12 mouse cellular contexts compared by ENCODE assay signal in genomic region chr11:118748622-118749021, GRCm38 (mm10).
DNase-seq lines count a peak whose midpoint lies in the region; ATAC-seq and TF ChIP-seq lines count a peak whose summit lies in the region.
"Had no signal": no experiment of that assay in that cellular context is flagged by ENCODE, and none has a peak within 500 bp of the region (broad histone marks: within the 10 kb centered on the region; RNA-seq: fewer than 3 reads in every experiment).

No protein-coding gene starts in this region.

- H3K9ac ChIP-seq in MEL (ENCODE audit: control insufficient read depth, low read depth, low read length, poor library complexity, severe bottlenecking) = no peak overlapping the region
- H3K9ac ChIP-seq in midbrain, embryonic 11.5 days (ENCODE audit: low read length) = no peak overlapping the region
- H3K9ac ChIP-seq: liver, embryonic 13.5 days had no signal

- TF ChIP-seq POLR2A in MEL (IDR thresholded peaks at IDR 0.05; ENCODE audit: control insufficient read depth in 1 of 2, insufficient read depth in 1 of 2, low read depth in 1 of 2, low read length in 2 of 2, poor library complexity in 1 of 2) = no peak
- TF ChIP-seq POLR2A in brain, embryonic 14.5 days (IDR thresholded peaks at IDR 0.05; ENCODE audit: borderline replicate concordance, extremely low read depth, insufficient read depth, insufficient read length, poor library complexity, severe bottlenecking) = no peak

- no peaks in the 10 kb centered on the region for H3K9me3 ChIP-seq in heart, embryonic 10.5 days
- no peaks in the 10 kb centered on the region for H3K9me3 ChIP-seq in MEL (replicated peaks; ENCODE audit: insufficient read depth, low read length)
- H3K9me3 ChIP-seq in midbrain, embryonic 11.5 days (ENCODE audit: control insufficient read depth, low read length) = no peaks in the 10 kb centered on the region
- H3K9me3 ChIP-seq: liver, embryonic 13.5 days had no signal

- WGBS in heart, embryonic 10.5 days = 61% methylated on average over 10 of the region's 10 CpGs
- 83% methylated on average over 10 of the region's 10 CpGs for WGBS in midbrain, embryonic 11.5 days

- H3K27me3 ChIP-seq in heart, embryonic 10.5 days (ENCODE audit: insufficient read depth, poor library complexity, severe bottlenecking) = peaks cover 48% of the 10 kb centered on the region
- H3K27me3 ChIP-seq in MEL (ENCODE audit: control insufficient read depth in 1 of 2, insufficient read depth in 2 of 2, low read length in 2 of 2) = no peaks in the 10 kb centered on the region
- no peaks in the 10 kb centered on the region; the same call in 1 of the 2 replicates for H3K27me3 ChIP-seq in midbrain, embryonic 11.5 days (ENCODE audit: control insufficient read depth, insufficient read depth, low read length)

- H3K4me2 ChIP-seq in midbrain, embryonic 11.5 days = no peak overlapping the region
- H3K4me2 ChIP-seq: liver, embryonic 13.5 days had no signal

- ATAC-seq in hematopoietic stem cell, adult 5-6 weeks (replicated peaks in 1 of 2; ENCODE audit: insufficient read depth in 1 of 2, low FRiP score in 2 of 2, low TSS enrichment in 1 of 2, low read depth in 1 of 2, poor library complexity in 2 of 2, severe bottlenecking in 2 of 2) = peak; percentile 59 to 74
- ATAC-seq in midbrain, embryonic 11.5 days (ENCODE audit: low FRiP score) = no peak
- ATAC-seq: midbrain, embryonic 16.5 days had no signal

- H3K79me2 ChIP-seq in MEL (ENCODE audit: control insufficient read depth, insufficient read depth, low read length, poor library complexity) = no peaks in the 10 kb centered on the region

- intact Hi-C loops in heart, postnatal 10 days (cut with DNase I) = no loop called here

- no peak for TF ChIP-seq EP300 in MEL (IDR thresholded peaks at IDR 0.05; ENCODE audit: low read depth in 1 of 2, low read length in 2 of 2)

- H3K27ac ChIP-seq in heart, embryonic 10.5 days = no peak overlapping the region
- no peak overlapping the region for H3K27ac ChIP-seq in MEL (ENCODE audit: control insufficient read depth, low read depth, low read length)
- no peak overlapping the region for H3K27ac ChIP-seq in midbrain, embryonic 11.5 days (ENCODE audit: low read depth, low read length)
- H3K27ac ChIP-seq: left cerebral cortex, adult 2 months; liver, embryonic 13.5 days had no signal

- no peak overlapping the region for H3K4me3 ChIP-seq in heart, embryonic 10.5 days
- H3K4me3 ChIP-seq in MEL (ENCODE audit: control insufficient read depth in 1 of 2, insufficient read depth in 1 of 2, low read depth in 2 of 2, low read length in 2 of 2) = no peak overlapping the region
- H3K4me3 ChIP-seq in midbrain, embryonic 11.5 days (ENCODE audit: low read depth, low read length) = no peak overlapping the region
- H3K4me3 ChIP-seq: left cerebral cortex, adult 2 months; liver, embryonic 13.5 days had no signal

- peak; percentile 53 to 66 for DNase-seq in heart, postnatal 10 days
- DNase-seq in heart, embryonic 10.5 days (ENCODE audit: low spot score) = no peak
- peak; percentile 31 for DNase-seq in MEL (ENCODE audit: low read depth, low spot score)
- DNase-seq in brain, embryonic 14.5 days (ENCODE audit: low read depth) = peak; percentile 81
- no peak for DNase-seq in midbrain, embryonic 11.5 days (ENCODE audit: low spot score, missing footprints)
- DNase-seq in left cerebral cortex, adult 9 months (ENCODE audit: low spot score in 2 of 2) = no peak
- DNase-seq: liver, embryonic 13.5 days; lung, postnatal 14 days; spleen, adult 18-20 months had no signal

- no peaks in the 10 kb centered on the region for H3K36me3 ChIP-seq in heart, embryonic 10.5 days
- no peaks in the 10 kb centered on the region for H3K36me3 ChIP-seq in MEL (ENCODE audit: control insufficient read depth in 1 of 2, insufficient read depth in 2 of 2, low read length in 2 of 2)
- no peaks in the 10 kb centered on the region for H3K36me3 ChIP-seq in midbrain, embryonic 11.5 days (ENCODE audit: control insufficient read depth, insufficient read depth, low read length)
- H3K36me3 ChIP-seq: liver, embryonic 13.5 days had no signal

- H3K4me1 ChIP-seq in heart, embryonic 10.5 days = peaks cover 21% of the 10 kb centered on the region
- no peaks in the 10 kb centered on the region for H3K4me1 ChIP-seq in MEL (ENCODE audit: control insufficient read depth in 1 of 2, insufficient read depth in 2 of 2, low read length in 2 of 2)
- peaks cover 21% of the 10 kb centered on the region for H3K4me1 ChIP-seq in midbrain, embryonic 11.5 days (ENCODE audit: control insufficient read depth, insufficient read depth, low read length)

- TF ChIP-seq RAD21 in MEL (IDR thresholded peaks at IDR 0.05; ENCODE audit: low read depth, low read length) = no peak

- no peak for TF ChIP-seq CTCF in MEL (IDR thresholded peaks at IDR 0.05 in 2 of 3, conservative IDR thresholded peaks at IDR 0.05 in 1 of 3; ENCODE audit: control insufficient read depth in 1 of 3, insufficient read depth in 1 of 3, low read depth in 2 of 3, low read length in 3 of 3, poor library complexity in 1 of 3, severe bottlenecking in 1 of 3)
- no peak for TF ChIP-seq CTCF in brain, embryonic 14.5 days (IDR thresholded peaks at IDR 0.05; ENCODE audit: borderline replicate concordance, extremely low read depth, insufficient read depth, insufficient read length)

TF ChIP-seq in MEL, 35 proteins besides CTCF, POLR2A, EP300 and RAD21:
- TF ChIP-seq MXI1 (IDR thresholded peaks at IDR 0.05; ENCODE audit: low read depth, low read length) (peak; percentile 37; the same call in 1 of the 2 replicates), ETS1 (IDR thresholded peaks at IDR 0.05; ENCODE audit: low read depth, low read length) (peak; percentile 32; the same call in 1 of the 2 replicates), GATA1 (IDR thresholded peaks at IDR 0.05; ENCODE audit: low read depth, low read length) (peak; percentile 16; the same call in 1 of the 2 replicates), USF2 (IDR thresholded peaks at IDR 0.05; ENCODE audit: borderline replicate concordance in 1 of 2, insufficient read depth in 1 of 2, low read depth in 1 of 2, low read length in 2 of 2) (no peak), ELF1 (IDR thresholded peaks at IDR 0.05; ENCODE audit: low read depth, low read length) (0 out of 2 replicates have a peak, but pooled peaks have one; percentile 20), NELFE (IDR thresholded peaks at IDR 0.05; ENCODE audit: low read depth, low read length) (no peak), MYC (IDR thresholded peaks at IDR 0.05; ENCODE audit: low read depth, low read length) (no peak)
TF ChIP-seq in MEL: peak in this region for 4.

Comparison
In these comparisons a context has a peak if more than half of its experiments do, and no peak if none do; other contexts are left out.
1. DNase-seq: peak in heart, postnatal 10 days (2 of 2), MEL (single experiment) and brain, embryonic 14.5 days (single experiment); none in heart, embryonic 10.5 days (single experiment), midbrain, embryonic 11.5 days (single experiment) and left cerebral cortex, adult 9 months (0 of 2).